Mouse (Mus musculus) spleen, adult 18-20 months (tissue): ENCODE measurements around the gene Depdc1b.

Experiments
- DNase-seq, 2 experiments: peaks; one replicate each; pipeline ENCODE4 v3.0.0; 2022; ENCODE audit warnings: mixed read lengths in 2 of 2

Gene Depdc1b

GRCm38 (mm10) chr13:108354804-108355552 is 38.8 kb downstream of the Depdc1b start:
- DNase-seq, result no peak

GRCm38 (mm10) chr13:108357362-108357761 is 41.2 kb downstream of the Depdc1b start:
- DNase-seq, result no peak

GRCm38 (mm10) chr13:108358228-108358627 is 42.1 kb downstream of the Depdc1b start:
- DNase-seq, result no peak

- DNase-seq, result no peak
Measured at GRCm38 (mm10) chr13:108367496-108367895, 51.4 kb downstream of the Depdc1b start.

- no peak for DNase-seq
Measured at GRCm38 (mm10) chr13:108370241-108370941, 54.3 kb downstream of the Depdc1b start.

- no peak for DNase-seq
Measured at GRCm38 (mm10) chr13:108371352-108371921, 55.3 kb downstream of the Depdc1b start.

GRCm38 (mm10) chr13:108373231-108373630 is 57.1 kb downstream of the Depdc1b start:
- DNase-seq, result no peak

- no peak for DNase-seq
Measured at GRCm38 (mm10) chr13:108376637-108377036, 60.5 kb downstream of the Depdc1b start.

GRCm38 (mm10) chr13:108381161-108381560 is 65.0 kb downstream of the Depdc1b start:
- DNase-seq, result no peak

GRCm38 (mm10) chr13:108383051-108383450 is 66.9 kb downstream of the Depdc1b start:
- no peak for DNase-seq

- DNase-seq, result no peak
Measured at GRCm38 (mm10) chr13:108386058-108386457, 69.9 kb downstream of the Depdc1b start.

- peak in 1 of 2 experiments; percentile 25 for DNase-seq
Measured at GRCm38 (mm10) chr13:108390565-108390964, 74.4 kb downstream of the Depdc1b start.

- DNase-seq, result no peak
Measured at GRCm38 (mm10) chr13:108403197-108403596, 87.1 kb downstream of the Depdc1b start.

GRCm38 (mm10) chr13:108404372-108404771 is 88.2 kb downstream of the Depdc1b start:
- no peak for DNase-seq

GRCm38 (mm10) chr13:108415464-108415863 is 99.3 kb downstream of the Depdc1b start:
- no peak for DNase-seq

- DNase-seq, result no peak
Measured at GRCm38 (mm10) chr13:108418741-108419507, 102.8 kb downstream of the Depdc1b start.

GRCm38 (mm10) chr13:108426322-108426721 is 110.2 kb downstream of the Depdc1b start:
- no peak for DNase-seq

- DNase-seq, result no peak
Measured at GRCm38 (mm10) chr13:108428809-108429208, 112.7 kb downstream of the Depdc1b start.

- DNase-seq, result no peak
Measured at GRCm38 (mm10) chr13:108429623-108430022, 113.5 kb downstream of the Depdc1b start.

- DNase-seq, result no peak
Measured at GRCm38 (mm10) chr13:108431776-108432175, 115.6 kb downstream of the Depdc1b start.

GRCm38 (mm10) chr13:108435687-108436086 is 119.6 kb downstream of the Depdc1b start:
- DNase-seq, result no peak

- DNase-seq, result no peak
Measured at GRCm38 (mm10) chr13:108437424-108437823, 121.3 kb downstream of the Depdc1b start.

- no peak for DNase-seq
Measured at GRCm38 (mm10) chr13:108439012-108439411, 122.9 kb downstream of the Depdc1b start.
